Mouse (Mus musculus) hematopoietic stem cell, adult 5-6 weeks (primary cell): ENCODE data around the gene Pdzph1. TPM values are rescaled to one million over a fixed set of nuclear protein-coding genes. Genes with fewer than 3 reads are reported as not detected.
A peak's percentile ranks its signal among the peaks of the same experiment; 100 is the strongest.

Experiments
- ATAC-seq, 2 experiments: fragments of 125-278 bp in 1 of 2; replicated peaks in 1 of 2; 2 replicates each; pipeline ENCODE4 v1.8.0; 2016 to 2017; ENCODE audit warnings: inconsistent platforms in 2 of 2, mild to moderate bottlenecking in 2 of 2, moderate number of reproducible peaks in 2 of 2, low read depth in 1 of 2, moderate TSS enrichment in 1 of 2; ENCODE audit not compliant: low FRiP score in 2 of 2, poor library complexity in 2 of 2, severe bottlenecking in 2 of 2, insufficient read depth in 1 of 2, low TSS enrichment in 1 of 2
- total RNA-seq: library from RNA; stranded (forward); fragments of 172-1452, 232-1000 nt; gene quantifications from 2 replicates; pipeline ENCODE4 v1.2.3, GENCODE M21; 2017

Gene Pdzph1
- total RNA-seq: not detected in 2 replicates

- no peak for ATAC-seq
Observed at GRCm38 (mm10) chr17:58991275-58991674, at the start of gene Pdzph1. Gene Pdzph1, minus strand, starts transcription at chr17:58991375.

- peak in 1 of 2 experiments; percentile 59; a peak in 1 of 4 replicates for ATAC-seq
Observed at GRCm38 (mm10) chr17:59039754-59040153, 48.6 kb upstream of the Pdzph1 start.

- ATAC-seq: peak in 1 of 2 experiments; percentile 25; a peak in 1 of 4 replicates
Observed at GRCm38 (mm10) chr17:59033445-59033844, 42.3 kb upstream of the Pdzph1 start.

GRCm38 (mm10) chr17:59026336-59026735, 35.2 kb upstream of the Pdzph1 start:
- ATAC-seq: no peak

- no peak for ATAC-seq
Observed at GRCm38 (mm10) chr17:59024502-59024901, 33.3 kb upstream of the Pdzph1 start.

GRCm38 (mm10) chr17:59023971-59024370, 32.8 kb upstream of the Pdzph1 start:
- no peak for ATAC-seq

GRCm38 (mm10) chr17:59018666-59019065, 27.5 kb upstream of the Pdzph1 start:
- ATAC-seq: no peak

- ATAC-seq: peak; percentile 82 to 85
Observed at GRCm38 (mm10) chr17:59013091-59013459, 21.9 kb upstream of the Pdzph1 start, which contains the start of gene Nudt12. Gene Nudt12, minus strand, starts transcription at chr17:59013372.

- ATAC-seq: peak; percentile 60 to 66
Observed at GRCm38 (mm10) chr17:59012421-59013090, 21.4 kb upstream of the Pdzph1 start.

- ATAC-seq: no peak
Observed at GRCm38 (mm10) chr17:59011546-59012307, 20.6 kb upstream of the Pdzph1 start.

- no peak for ATAC-seq
Observed at GRCm38 (mm10) chr17:58973237-58973636, 17.9 kb downstream of the Pdzph1 start.

- peak; percentile 92 to 93 for ATAC-seq
Observed at GRCm38 (mm10) chr17:58959905-58960304, 31.3 kb downstream of the Pdzph1 start.

- no peak for ATAC-seq
Observed at GRCm38 (mm10) chr17:58957055-58957454, 34.1 kb downstream of the Pdzph1 start.

GRCm38 (mm10) chr17:58943015-58943822, 48.0 kb downstream of the Pdzph1 start:
- no peak for ATAC-seq

- ATAC-seq: no peak
Observed at GRCm38 (mm10) chr17:58938598-58938997, 52.6 kb downstream of the Pdzph1 start.

- ATAC-seq: no peak
Observed at GRCm38 (mm10) chr17:58937533-58937932, 53.6 kb downstream of the Pdzph1 start.

- ATAC-seq: no peak
Observed at GRCm38 (mm10) chr17:58932983-58933280, 58.2 kb downstream of the Pdzph1 start.
